Mouse (Mus musculus) embryonic fibroblast, embryonic 13.5 days (primary cell): Measurements from ENCODE around the gene Cabp4.

Experiments used
- CTCF ChIP-seq: IDR thresholded peaks from 2 replicates; pipeline ENCODE4 v1.5.1; 2011; ENCODE audit warnings: mild to moderate bottlenecking, control low read depth, low read length, moderate library complexity, borderline replicate concordance; ENCODE audit not compliant: insufficient read depth
- POLR2A ChIP-seq: IDR thresholded peaks from 2 replicates; pipeline ENCODE4 v1.6.1; 2011; ENCODE audit warnings: low read depth, mild to moderate bottlenecking, control low read depth, low read length, moderate library complexity

- no peak for TF ChIP-seq CTCF
- no peak for TF ChIP-seq POLR2A
Measured at GRCm38 (mm10) chr19:4142416-4143173, 1.2 kb downstream of the Cabp4 start.
